Mouse (Mus musculus) ES-E14 (cell line): ENCODE data around the gene Wnt3a.

Experiments used
- CHD2 ChIP-seq: IDR thresholded peaks from 2 replicates; pipeline ENCODE4 v1.6.1; 2014; ENCODE audit warnings: mild to moderate bottlenecking, low read depth, low read length, inconsistent platforms
- HCFC1 ChIP-seq: IDR thresholded peaks from 2 replicates; pipeline ENCODE4 v1.6.1; 2012; ENCODE audit warnings: low read length, inconsistent platforms, borderline replicate concordance; ENCODE audit not compliant: insufficient read depth
- MAFK ChIP-seq: IDR thresholded peaks from 2 replicates; pipeline ENCODE4 v1.6.1; 2014; ENCODE audit warnings: mild to moderate bottlenecking, low read depth, low read length, inconsistent platforms; ENCODE audit not compliant: insufficient read depth

DNA sequence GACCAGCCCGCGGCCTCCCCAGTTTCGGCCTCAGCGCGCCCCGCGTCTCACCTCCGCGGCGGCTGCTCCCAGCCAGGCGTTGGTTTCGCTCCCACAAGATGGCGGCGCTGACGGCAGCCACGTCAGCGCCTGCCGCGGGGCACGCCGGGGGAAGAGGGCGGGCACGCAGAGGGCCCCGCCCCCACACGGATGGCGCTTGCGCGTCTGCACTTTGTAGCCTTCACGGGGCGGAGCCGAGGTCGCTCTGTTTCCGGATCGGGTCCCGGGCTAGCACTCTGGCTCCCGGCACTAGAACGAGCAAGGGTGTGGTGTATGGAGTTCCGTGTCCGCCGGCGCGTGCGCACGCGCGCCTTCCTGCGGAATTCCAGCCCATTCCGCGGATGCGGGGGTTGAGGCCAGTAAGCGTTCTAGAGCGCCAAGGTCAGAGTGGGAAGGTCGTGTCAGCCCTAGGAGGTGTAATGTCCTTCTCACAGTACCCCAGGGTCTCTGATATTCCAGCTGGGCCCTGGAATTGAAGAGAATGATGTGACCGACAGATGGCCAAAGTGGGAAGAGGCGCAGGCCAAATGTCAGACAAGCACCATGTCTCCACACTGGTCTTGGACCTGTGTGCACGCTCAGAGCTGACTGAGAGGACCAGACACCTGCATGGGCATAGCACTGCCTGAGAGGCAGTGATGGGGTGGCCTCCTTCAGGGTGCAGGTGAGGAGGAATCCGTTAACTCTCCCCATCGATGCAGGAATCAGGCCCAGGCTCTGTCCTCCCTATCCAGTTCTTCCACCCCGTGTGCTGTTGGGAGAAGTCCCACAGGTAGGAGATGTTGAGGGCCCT, 62.2 kb downstream of the Wnt3a start, which contains the start of gene Arf1:
- no peak for TF ChIP-seq CHD2
- TF ChIP-seq HCFC1: peak; percentile 71
- no peak for TF ChIP-seq MAFK
